Mouse (Mus musculus) R1 (cell line): ENCODE measurements around the gene Morf4l2.
A peak's percentile ranks its signal among the peaks of the same experiment; 100 is the strongest.
"Not testable (repeated sequence)": the region's sequence is repeated elsewhere in the genome, so short reads cannot be mapped to it uniquely, and the experiment has no call there.

Source experiments
- DNase-seq: peaks from one replicate; pipeline ENCODE4 v3.0.0-alpha.2; 2018; ENCODE audit warnings: low read depth, low spot score

Morf4l2 gene

DNA sequence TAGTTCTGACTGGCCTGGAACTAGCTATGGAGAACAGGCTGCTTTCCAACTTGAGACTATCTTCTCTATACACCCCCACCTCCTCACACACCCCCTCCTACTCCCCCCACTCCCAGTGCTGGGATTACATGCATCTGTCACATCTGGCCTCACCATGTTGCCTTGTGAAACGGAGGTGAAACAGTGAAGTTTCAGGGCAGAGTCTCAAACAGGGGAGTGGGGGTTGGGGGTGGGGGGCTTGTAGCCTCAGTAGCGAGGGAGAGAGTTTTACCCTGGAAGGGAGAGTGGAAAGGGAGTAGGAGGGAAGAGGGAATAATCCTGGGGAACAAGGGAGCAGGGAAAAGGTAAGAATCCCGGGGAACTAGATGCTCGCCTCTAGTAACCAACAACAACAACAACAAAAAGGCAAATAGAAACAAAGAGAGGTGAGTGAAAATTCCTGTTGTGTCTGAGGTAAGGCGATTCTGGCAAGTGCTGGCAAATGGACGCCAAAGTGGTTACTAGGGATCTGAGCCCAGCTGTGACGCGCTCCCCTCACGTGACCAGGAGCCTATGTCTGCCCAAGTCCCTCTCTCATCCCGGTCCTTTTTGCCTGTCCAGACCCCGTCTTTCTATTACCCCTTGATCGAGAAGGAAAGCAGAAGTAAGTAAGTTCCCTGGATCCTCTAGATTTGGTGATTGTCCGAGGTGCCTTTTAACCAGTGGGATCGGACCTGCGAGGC lies 35.9 kb downstream of the Morf4l2 start, which contains the start of gene Tceal1:
Tceal1 (plus strand) TSS at position 537 of the 722 bp plus-strand sequence.
- peak; percentile 55 for DNase-seq

DNA sequence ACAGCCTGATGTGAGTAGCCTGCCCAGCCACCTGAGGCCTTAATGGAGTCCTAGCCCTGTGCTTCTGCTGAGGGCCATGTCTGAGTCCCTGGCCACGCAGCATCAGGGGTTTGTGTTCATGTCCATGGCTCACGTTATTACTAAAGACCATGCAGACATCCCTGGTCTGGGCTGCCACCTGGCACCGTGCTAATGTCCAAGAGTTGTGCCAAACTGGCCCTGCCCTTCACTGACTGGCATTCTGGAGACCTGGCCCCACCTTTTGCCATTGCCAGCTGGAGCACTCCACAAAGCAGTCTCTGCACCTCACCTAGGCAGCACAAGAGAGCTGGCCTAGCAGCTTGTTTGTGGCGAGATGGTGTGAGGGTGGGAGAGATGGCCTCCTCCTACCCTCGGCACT lies 50.3 kb downstream of the Morf4l2 start:
- no peak for DNase-seq

DNA sequence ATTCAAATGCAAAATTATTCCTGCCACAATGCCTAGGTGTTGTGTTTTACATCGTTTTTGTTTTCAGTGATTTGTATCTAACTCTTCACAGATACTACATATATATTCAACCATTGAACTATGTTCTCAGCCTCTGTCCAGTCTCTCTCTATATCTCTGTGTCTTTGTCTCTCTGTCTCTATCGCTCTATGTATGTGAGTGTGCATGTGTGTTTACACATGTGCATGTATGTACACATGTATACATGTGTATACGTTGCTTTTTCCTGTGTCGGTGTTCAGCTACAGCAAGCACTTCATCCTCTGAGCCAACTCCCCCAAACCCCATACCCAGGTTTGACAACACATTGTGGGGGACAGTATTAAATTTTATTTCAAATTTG lies 51.2 kb downstream of the Morf4l2 start:
- no peak for DNase-seq

DNA sequence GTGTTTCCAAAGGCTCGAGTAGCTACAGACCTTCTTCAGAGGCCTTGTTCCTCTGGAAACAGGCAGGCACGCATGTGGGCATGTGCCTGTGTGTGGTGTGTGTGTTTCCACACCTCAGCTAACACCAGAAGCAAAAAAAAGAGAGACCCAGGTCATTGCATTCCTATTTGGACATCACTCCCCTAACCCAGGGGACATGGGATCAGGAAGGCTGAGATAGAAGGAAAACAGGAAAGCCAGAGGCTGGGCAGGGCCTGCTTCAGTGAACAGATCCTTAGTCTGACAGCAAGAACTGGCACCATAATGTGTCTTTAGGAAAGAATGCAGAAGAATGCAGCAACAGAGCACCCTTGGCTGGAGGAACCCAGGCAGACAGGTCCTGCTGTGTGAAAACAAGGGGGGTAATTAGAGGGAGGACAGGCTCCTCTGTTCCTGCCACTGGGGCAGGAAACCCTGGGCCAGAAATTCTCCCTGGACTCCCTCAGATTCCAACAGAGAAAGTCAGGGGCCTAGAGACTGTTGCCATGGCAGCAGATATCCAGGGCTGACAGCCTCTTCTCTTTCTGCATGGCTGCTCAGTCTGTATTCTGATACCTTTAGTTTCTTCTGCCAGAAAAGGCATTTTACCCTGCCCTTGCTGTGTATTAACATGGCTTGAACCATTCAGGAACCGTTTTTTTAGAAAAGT lies 51.7 kb downstream of the Morf4l2 start:
- DNase-seq, result not testable (repeated sequence)
